Mouse (Mus musculus): Measurements from ENCODE around the gene Zfp653. TPM values are rescaled to one million over a fixed set of nuclear protein-coding genes. Genes with fewer than 3 reads are reported as not detected.

The Zfp653 gene
- polyA plus RNA-seq (2015; fragmentation: Nextera tagmentation; extraction: Ambion mirVana) = 11.6 and 14.2 TPM in 2 replicates

DNA sequence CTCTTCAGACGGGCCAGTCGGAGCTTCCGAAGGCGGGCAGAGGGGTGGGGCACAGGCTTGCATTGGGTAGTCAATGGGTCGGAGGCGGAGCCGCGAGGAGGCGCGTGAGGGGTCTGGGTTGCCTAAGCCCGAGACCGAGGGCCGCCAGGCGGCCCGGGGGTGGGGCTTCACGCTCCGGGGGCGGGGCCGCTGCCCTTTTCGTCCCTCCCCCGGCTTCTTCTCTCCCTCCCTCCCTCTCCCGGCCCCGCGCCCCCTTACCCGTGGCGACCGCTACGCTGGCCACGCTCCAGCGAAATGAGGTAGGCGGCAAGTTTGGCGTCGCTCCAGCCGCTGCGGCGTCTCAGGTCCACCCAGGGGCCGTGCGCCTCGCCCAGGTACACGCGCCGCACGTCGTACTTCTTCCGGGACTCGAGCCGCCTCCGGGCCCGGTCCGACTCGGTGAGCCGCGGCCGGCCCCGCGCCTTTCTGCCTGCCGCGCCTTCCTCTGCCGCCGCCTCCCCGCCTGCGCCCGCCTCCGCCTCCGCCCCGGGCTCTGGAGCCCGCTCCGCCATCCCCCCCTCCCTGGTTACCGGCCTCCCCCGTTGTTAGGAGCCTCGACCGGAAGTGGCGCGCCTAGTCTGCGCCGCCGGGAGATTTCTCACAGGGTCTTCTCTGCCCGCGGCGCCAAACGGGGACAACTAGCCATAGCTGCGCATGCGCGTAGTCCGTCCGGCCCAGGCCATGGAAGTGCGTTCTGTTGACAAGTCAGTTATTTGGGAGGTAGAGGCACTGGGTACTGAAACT, at the start of gene Zfp653, which contains the start of gene Gm49318:
TSS of gene Zfp653 (minus strand) at position 586 of the 783 bp plus-strand sequence.
TSS of gene Gm49318 (minus strand) at position 469 of the 783 bp plus-strand sequence.
- H3K27ac ChIP-seq (ENCODE audit: low read length) = peak within 1 kb of the TSS; percentile 98
- H3K4me3 ChIP-seq (ENCODE audit: low read length) = peak within 1 kb of the TSS; percentile 80
- peaks cover 6% of the 10 kb centered on the region for H3K4me1 ChIP-seq (ENCODE audit: insufficient read depth, low read length)
- H3K9ac ChIP-seq (replicated peaks; ENCODE audit: low read length) = peak within 1 kb of the TSS; percentile 90
- no peaks in the 10 kb centered on the region for H3K9me3 ChIP-seq (ENCODE audit: low read length)
- under 1% methylated on average over 83 of the region's 87 CpGs for WGBS
- H3K4me2 ChIP-seq (replicated peaks; ENCODE audit: low read depth, low read length) = peak within 1 kb of the TSS; percentile 64
- peaks cover 27% of the 10 kb centered on the region; the same call in 1 of the 2 replicates for H3K36me3 ChIP-seq (ENCODE audit: insufficient read depth, low read length)
- no peaks in the 10 kb centered on the region for H3K27me3 ChIP-seq (ENCODE audit: insufficient read depth, low read length)
- ATAC-seq (ENCODE audit: low FRiP score, low TSS enrichment) = peak; percentile 98

DNA sequence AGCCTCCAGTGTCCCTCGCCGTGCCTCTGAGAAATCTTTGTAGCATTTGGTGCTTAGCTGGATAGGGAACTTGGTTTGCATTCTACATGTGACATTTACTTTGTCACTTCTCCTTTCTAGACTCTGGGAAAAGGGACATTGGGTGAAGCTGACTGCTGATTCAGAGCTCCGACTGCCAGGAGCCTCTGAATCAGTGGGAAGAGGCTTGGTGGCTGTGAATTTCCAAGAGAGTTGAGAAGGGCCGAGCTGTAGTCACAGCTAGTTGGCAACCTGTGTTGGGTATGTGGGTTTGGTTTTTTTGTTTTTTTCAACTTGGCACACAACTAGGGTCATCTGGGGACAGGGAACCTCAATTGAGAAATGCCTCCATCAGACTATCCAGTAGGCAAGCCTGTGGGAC, 48.4 kb upstream of the Zfp653 start:
- peaks cover 14% of the 10 kb centered on the region for H3K4me1 ChIP-seq (ENCODE audit: insufficient read depth, low read length)
- no peak overlapping the region for H3K9ac ChIP-seq (replicated peaks; ENCODE audit: low read length)
- 88% methylated on average over 4 of the region's 4 CpGs for WGBS
- H3K27ac ChIP-seq (ENCODE audit: low read length) = no peak overlapping the region
- H3K36me3 ChIP-seq (ENCODE audit: insufficient read depth, low read length) = no peaks in the 10 kb centered on the region
- no peak for ATAC-seq (ENCODE audit: low FRiP score, low TSS enrichment)
- no peaks in the 10 kb centered on the region for H3K27me3 ChIP-seq (ENCODE audit: insufficient read depth, low read length)
- no peak overlapping the region for H3K4me2 ChIP-seq (replicated peaks; ENCODE audit: low read depth, low read length)
- no peaks in the 10 kb centered on the region for H3K9me3 ChIP-seq (ENCODE audit: low read length)
- no peak overlapping the region for H3K4me3 ChIP-seq (ENCODE audit: low read length)

DNA sequence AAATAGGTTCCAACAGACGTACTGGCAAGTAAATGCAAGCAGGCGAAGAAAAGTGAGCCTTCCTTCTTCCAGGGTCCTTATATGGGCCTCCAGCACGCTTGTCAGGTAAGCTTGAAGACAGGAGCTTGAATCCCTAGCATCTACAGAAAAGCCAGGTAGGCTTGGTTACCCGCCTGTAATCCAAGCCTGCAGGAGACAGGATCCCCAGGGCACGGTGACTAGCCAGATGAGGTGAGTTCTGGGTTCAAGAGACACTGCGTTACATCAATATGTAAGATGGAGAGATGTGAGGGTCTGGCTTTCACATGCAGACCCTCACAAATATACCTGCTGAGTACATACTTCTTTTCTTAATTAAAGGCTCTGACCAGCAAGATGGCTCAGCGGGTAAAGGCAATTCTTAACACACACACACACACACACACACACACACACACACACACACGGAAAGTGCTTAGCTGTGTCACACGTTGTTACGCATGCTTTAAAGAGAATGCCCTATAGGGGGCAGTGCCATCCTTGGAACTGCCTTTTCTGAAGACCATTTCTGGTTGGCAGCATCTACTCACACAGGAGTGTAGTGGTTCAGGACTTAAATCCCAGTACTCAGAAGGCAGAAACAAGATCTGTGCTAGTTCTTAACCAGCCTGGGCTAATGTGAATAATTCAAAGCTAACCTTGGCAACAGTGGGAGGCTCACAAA, 46.7 kb upstream of the Zfp653 start:
- Histone ChIP-seq H3K27ac (ENCODE audit: low read length) (no peak overlapping the region), H3K9me3 (ENCODE audit: low read length) (no peaks in the 10 kb centered on the region), H3K27me3 (ENCODE audit: insufficient read depth, low read length) (no peaks in the 10 kb centered on the region), H3K36me3 (ENCODE audit: insufficient read depth, low read length) (peaks cover 12% of the 10 kb centered on the region), H3K4me1 (ENCODE audit: insufficient read depth, low read length) (peaks cover 14% of the 10 kb centered on the region), H3K4me3 (ENCODE audit: low read length) (peak overlapping the region; percentile 89), H3K4me2 (replicated peaks; ENCODE audit: low read depth, low read length) (peak overlapping the region; percentile 83), H3K9ac (replicated peaks; ENCODE audit: low read length) (peak overlapping the region; percentile 87; the same call in 1 of the 2 replicates)
- ATAC-seq (ENCODE audit: low FRiP score, low TSS enrichment) = no peak
- WGBS = 45% methylated on average over 10 of the region's 10 CpGs

DNA sequence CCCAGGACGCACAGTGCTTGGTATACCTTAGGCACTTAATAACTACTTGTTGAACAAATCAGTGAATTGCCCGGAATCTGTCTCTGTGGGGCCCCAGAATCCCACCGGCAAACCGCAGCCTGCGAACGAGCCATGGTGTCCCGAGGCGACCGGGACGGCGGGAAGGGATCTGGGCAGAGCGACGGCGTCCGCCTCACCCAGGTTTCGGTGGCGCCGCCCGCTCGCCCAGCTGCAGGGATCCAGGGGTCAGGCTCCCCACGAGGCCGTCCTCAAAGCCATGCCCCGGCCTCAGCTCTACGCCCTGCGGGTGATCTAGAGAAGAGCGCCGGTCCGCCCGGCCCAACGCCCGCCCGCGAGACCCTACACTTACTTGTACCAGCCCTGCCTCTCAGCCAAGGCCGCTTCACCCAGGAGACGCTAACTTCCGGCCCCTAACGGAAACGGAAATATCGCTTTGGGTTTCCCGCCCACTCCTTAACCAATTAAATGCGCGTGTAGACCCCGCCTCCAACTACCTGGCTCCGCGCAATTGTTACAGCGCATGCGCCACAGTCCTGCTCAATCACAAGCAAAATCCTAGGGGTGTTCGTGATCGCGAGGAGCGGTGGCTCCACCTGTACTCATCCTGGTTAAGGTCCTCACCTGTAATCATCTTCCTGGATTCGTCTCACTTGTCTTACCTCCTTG, 45.7 kb upstream of the Zfp653 start, which contains the start of gene Elof1:
TSS of gene Elof1 (minus strand) at position 433 of the 687 bp plus-strand sequence.
- Histone ChIP-seq H3K27ac (ENCODE audit: low read length) (peak within 1 kb of the TSS; percentile 43; the same call in 1 of the 2 replicates), H3K4me3 (ENCODE audit: low read length) (peak within 1 kb of the TSS; percentile 89), H3K4me1 (ENCODE audit: insufficient read depth, low read length) (peaks cover 14% of the 10 kb centered on the region), H3K4me2 (replicated peaks; ENCODE audit: low read depth, low read length) (peak within 1 kb of the TSS; percentile 83), H3K36me3 (ENCODE audit: insufficient read depth, low read length) (peaks cover 21% of the 10 kb centered on the region), H3K9me3 (ENCODE audit: low read length) (no peaks in the 10 kb centered on the region), H3K27me3 (ENCODE audit: insufficient read depth, low read length) (no peaks in the 10 kb centered on the region), H3K9ac (replicated peaks; ENCODE audit: low read length) (peak within 1 kb of the TSS; percentile 87)
- ATAC-seq (ENCODE audit: low FRiP score, low TSS enrichment) = peak; percentile 96
- WGBS = 0% methylated on average over 52 of the region's 52 CpGs

DNA sequence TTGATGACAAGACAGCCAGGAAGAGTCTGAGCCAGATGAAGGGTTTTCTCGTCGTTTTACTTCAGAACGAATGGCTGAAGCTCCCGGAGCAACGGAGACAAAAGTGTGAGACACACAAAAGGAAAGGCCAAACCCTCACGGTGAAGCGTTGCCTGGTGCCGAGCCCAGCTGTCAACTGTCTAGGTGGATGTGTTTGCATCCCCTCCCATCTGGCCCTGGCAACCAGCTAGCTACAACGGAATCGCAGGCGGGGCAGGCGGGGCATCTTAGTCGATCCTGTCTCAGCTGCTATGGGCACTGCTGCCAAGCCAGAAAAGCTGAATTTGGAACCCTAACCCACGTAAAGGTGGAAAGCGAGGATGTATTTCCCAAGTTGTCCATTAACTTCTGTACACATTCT, 44.9 kb upstream of the Zfp653 start:
- no peaks in the 10 kb centered on the region for H3K9me3 ChIP-seq (ENCODE audit: low read length)
- ATAC-seq (ENCODE audit: low FRiP score, low TSS enrichment) = no peak
- H3K4me1 ChIP-seq (ENCODE audit: insufficient read depth, low read length) = peaks cover 14% of the 10 kb centered on the region
- H3K27ac ChIP-seq (ENCODE audit: low read length) = no peak overlapping the region
- H3K4me2 ChIP-seq (replicated peaks; ENCODE audit: low read depth, low read length) = peak overlapping the region; percentile 83
- 21% methylated on average over 15 of the region's 15 CpGs for WGBS
- peaks cover 27% of the 10 kb centered on the region for H3K36me3 ChIP-seq (ENCODE audit: insufficient read depth, low read length)
- peak overlapping the region; percentile 89 for H3K4me3 ChIP-seq (ENCODE audit: low read length)
- H3K9ac ChIP-seq (replicated peaks; ENCODE audit: low read length) = peak overlapping the region; percentile 87
- H3K27me3 ChIP-seq (ENCODE audit: insufficient read depth, low read length) = no peaks in the 10 kb centered on the region

DNA sequence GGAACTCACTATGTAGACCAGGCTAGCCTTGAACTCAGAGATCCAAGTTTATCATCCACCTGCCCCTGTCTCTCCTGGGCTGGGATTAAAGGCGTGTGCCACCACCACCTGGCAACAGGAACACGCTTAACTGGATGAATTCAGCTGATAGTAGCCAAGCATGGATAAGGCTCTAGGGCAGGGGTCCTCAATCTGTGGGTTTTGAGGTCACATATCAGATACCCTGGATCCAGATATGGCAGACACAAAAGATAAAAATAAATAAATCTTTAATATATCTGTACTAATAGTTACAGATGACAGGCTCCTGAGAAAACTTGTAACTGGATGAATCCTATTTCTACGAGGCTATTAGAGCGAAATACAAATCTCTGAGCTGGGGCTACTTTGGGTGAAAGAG, 44.5 kb upstream of the Zfp653 start:
- ATAC-seq (ENCODE audit: low FRiP score, low TSS enrichment) = no peak
- 85% methylated on average over 4 of the region's 4 CpGs for WGBS
- no peaks in the 10 kb centered on the region for H3K9me3 ChIP-seq (ENCODE audit: low read length)
- no peak overlapping the region for H3K27ac ChIP-seq (ENCODE audit: low read length)
- peak overlapping the region; percentile 87 for H3K9ac ChIP-seq (replicated peaks; ENCODE audit: low read length)
- H3K4me3 ChIP-seq (ENCODE audit: low read length) = peak overlapping the region; percentile 89
- H3K36me3 ChIP-seq (ENCODE audit: insufficient read depth, low read length) = peaks cover 31% of the 10 kb centered on the region
- peaks cover 14% of the 10 kb centered on the region for H3K4me1 ChIP-seq (ENCODE audit: insufficient read depth, low read length)
- peak overlapping the region; percentile 83 for H3K4me2 ChIP-seq (replicated peaks; ENCODE audit: low read depth, low read length)
- H3K27me3 ChIP-seq (ENCODE audit: insufficient read depth, low read length) = no peaks in the 10 kb centered on the region

DNA sequence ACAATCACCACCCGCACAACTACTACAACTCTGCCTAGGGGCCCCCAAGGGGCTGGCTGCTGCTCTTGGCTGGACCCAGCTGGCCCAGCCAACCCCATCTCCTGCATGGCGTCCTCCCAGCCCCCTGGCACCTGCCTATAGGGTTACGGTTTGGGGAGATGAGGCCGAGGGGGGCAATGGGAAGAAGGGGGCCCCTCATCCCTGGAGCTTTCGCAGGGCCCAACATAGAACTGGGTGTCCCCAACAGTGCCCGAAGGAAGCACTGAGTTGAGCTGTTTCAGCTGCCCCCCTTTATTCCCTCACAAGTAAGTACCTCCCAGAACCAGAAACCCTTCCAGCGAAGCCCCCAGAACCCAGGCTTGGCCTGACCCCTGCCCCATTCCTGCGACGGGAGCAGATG, 37.0 kb upstream of the Zfp653 start:
- 83% methylated on average over 9 of the region's 9 CpGs for WGBS
- no peak for ATAC-seq (ENCODE audit: low FRiP score, low TSS enrichment)
- no peaks in the 10 kb centered on the region for H3K27me3 ChIP-seq (ENCODE audit: insufficient read depth, low read length)

DNA sequence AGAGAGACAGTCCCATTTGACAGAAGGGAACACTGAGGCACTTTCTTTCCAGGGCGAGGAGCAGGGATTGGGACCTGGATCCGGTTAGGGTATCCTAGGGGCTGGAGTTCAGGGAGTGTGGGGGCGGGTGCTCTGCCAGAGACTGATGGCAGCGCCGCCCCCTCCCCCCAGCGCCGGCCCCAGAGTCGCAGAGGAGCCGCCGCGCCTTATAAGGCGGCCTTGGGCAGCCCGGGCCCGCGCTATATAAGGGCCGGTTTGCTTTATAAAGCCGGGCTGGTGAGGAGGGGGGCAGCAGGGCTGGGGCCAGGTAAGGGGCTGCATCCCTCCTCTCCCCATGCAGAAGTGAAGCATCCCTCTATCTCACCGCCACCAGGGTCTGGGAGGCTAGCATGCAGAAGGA, 28.7 kb upstream of the Zfp653 start:
- Histone ChIP-seq H3K4me1 (ENCODE audit: insufficient read depth, low read length) (no peaks in the 10 kb centered on the region), H3K9me3 (ENCODE audit: low read length) (no peaks in the 10 kb centered on the region), H3K9ac (replicated peaks; ENCODE audit: low read length) (0 out of 2 replicates have a peak overlapping the region, but pooled peaks have one; percentile 10), H3K4me3 (ENCODE audit: low read length) (0 out of 2 replicates have a peak overlapping the region, but pooled peaks have one; percentile 8), H3K4me2 (replicated peaks; ENCODE audit: low read depth, low read length) (no peak overlapping the region), H3K27ac (ENCODE audit: low read length) (no peak overlapping the region), H3K27me3 (ENCODE audit: insufficient read depth, low read length) (peaks cover 26% of the 10 kb centered on the region), H3K36me3 (ENCODE audit: insufficient read depth, low read length) (no peaks in the 10 kb centered on the region)
- ATAC-seq (ENCODE audit: low FRiP score, low TSS enrichment) = 0 out of 2 replicates have a peak, but pooled peaks have one; percentile 30
- WGBS = 2% methylated on average over 18 of the region's 18 CpGs

More for the DNA sequence above, 37.0 kb upstream of the Zfp653 start:
- no peaks in the 10 kb centered on the region for H3K4me1 ChIP-seq (ENCODE audit: insufficient read depth, low read length)
- H3K9ac ChIP-seq (replicated peaks; ENCODE audit: low read length) = no peak overlapping the region
- no peaks in the 10 kb centered on the region for H3K9me3 ChIP-seq (ENCODE audit: low read length)
- no peak overlapping the region for H3K27ac ChIP-seq (ENCODE audit: low read length)
- peaks cover 32% of the 10 kb centered on the region for H3K36me3 ChIP-seq (ENCODE audit: insufficient read depth, low read length)
- H3K4me3 ChIP-seq (ENCODE audit: low read length) = no peak overlapping the region
- H3K4me2 ChIP-seq (replicated peaks; ENCODE audit: low read depth, low read length) = no peak overlapping the region

DNA sequence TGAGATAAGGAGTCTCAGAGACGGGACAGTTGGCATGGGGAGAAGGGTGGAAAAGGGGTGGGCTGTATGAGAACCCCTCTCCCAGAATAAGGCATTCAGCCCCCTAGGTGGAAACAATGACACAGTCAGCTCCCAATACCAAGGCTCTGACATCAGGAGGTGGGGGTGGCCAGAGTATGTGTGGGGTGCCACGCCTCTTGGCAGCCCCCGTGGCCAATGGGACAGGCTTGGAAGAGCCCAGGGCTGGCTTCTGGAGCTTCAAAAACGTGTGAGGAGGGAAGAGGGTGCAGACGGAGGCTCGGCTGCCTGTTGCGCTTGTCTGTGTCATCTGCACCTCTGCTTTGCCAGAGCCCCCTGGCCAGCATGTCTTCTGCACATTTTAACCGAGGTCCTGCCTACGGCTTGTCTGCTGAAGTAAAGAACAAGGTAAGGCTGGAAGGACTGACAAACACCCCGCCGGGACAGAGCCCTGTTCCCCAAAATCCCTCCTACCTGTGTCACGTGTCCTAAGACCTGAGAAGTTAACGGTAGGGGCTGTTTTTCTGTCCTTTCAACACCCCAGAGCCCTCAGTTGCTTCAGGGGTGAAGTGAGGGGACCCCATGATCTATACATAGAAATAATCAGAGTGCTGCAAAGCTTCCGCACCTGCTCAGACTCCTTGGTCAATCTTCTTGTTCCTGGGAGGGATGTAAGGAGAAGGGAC, 28.0 kb upstream of the Zfp653 start, which contains the start of gene Cnn1:
TSS of gene Cnn1 (plus strand) at position 224 of the 704 bp plus-strand sequence.
- H3K27ac ChIP-seq (ENCODE audit: low read length) = no peak within 1 kb of the TSS
- WGBS = 5% methylated on average over 14 of the region's 14 CpGs

More for the DNA sequence above, 28.0 kb upstream of the Zfp653 start, which contains the start of gene Cnn1:
- H3K9ac ChIP-seq (replicated peaks; ENCODE audit: low read length) = 0 out of 2 replicates have a peak within 1 kb of the TSS, but pooled peaks have one; percentile 10
- H3K36me3 ChIP-seq (ENCODE audit: insufficient read depth, low read length) = no peaks in the 10 kb centered on the region
- no peak for ATAC-seq (ENCODE audit: low FRiP score, low TSS enrichment)
- peaks cover 26% of the 10 kb centered on the region for H3K27me3 ChIP-seq (ENCODE audit: insufficient read depth, low read length)
- no peak within 1 kb of the TSS for H3K4me2 ChIP-seq (replicated peaks; ENCODE audit: low read depth, low read length)
- no peaks in the 10 kb centered on the region for H3K4me1 ChIP-seq (ENCODE audit: insufficient read depth, low read length)
- H3K9me3 ChIP-seq (ENCODE audit: low read length) = no peaks in the 10 kb centered on the region
- H3K4me3 ChIP-seq (ENCODE audit: low read length) = peak within 1 kb of the TSS; percentile 8; the same call in 1 of the 2 replicates
